Mouse (Mus musculus): ENCODE results near the gene Nid1. TPM values are rescaled to one million over a fixed set of nuclear protein-coding genes. Genes with fewer than 3 reads are reported as not detected.
"Not testable (repeated sequence)": the region's sequence is repeated elsewhere in the genome, so short reads cannot be mapped to it uniquely, and the experiment has no call there.

Nid1 gene
- 66.5 and 69.6 TPM in 2 replicates for polyA plus RNA-seq (2015; fragmentation: Nextera tagmentation; extraction: Ambion mirVana)

GRCm38 (mm10) chr13:13437460-13438015 is at the start of gene Nid1:
Nid1 (plus strand) TSS chr13:13437551.
- WGBS: under 1% methylated on average over 31 of the region's 39 CpGs
- peak within 1 kb of the TSS; percentile 50 for H3K4me2 ChIP-seq (replicated peaks)
- peak; percentile 79 for ATAC-seq
- H3K4me3 ChIP-seq (replicated peaks): peak within 1 kb of the TSS; percentile 31
- H3K36me3 ChIP-seq; H3K27me3 ChIP-seq (replicated peaks); H3K9ac ChIP-seq; H3K27ac ChIP-seq; H3K4me1 ChIP-seq (replicated peaks); H3K9me3 ChIP-seq: not testable (repeated sequence)

- H3K4me3 ChIP-seq (replicated peaks): peak within 1 kb of the TSS; percentile 37
- not testable (repeated sequence) for H3K9me3 ChIP-seq; H3K27ac ChIP-seq; H3K9ac ChIP-seq; H3K4me1 ChIP-seq (replicated peaks); H3K36me3 ChIP-seq; H3K27me3 ChIP-seq (replicated peaks)
- H3K4me2 ChIP-seq (replicated peaks): peak within 1 kb of the TSS; percentile 62
- under 1% methylated on average over 57 of the region's 78 CpGs for WGBS
- peak; percentile 96 for ATAC-seq
Measured at GRCm38 (mm10) chr13:13393228-13394095, 43.9 kb upstream of the Nid1 start, which contains the start of gene Gpr137b. Gpr137b (minus strand) TSS chr13:13394014.

- ATAC-seq: peak; percentile 75
- not testable (repeated sequence) for H3K9me3 ChIP-seq; H3K4me1 ChIP-seq (replicated peaks); H3K27me3 ChIP-seq (replicated peaks); H3K9ac ChIP-seq; H3K36me3 ChIP-seq; H3K27ac ChIP-seq
- Histone ChIP-seq H3K4me3 (replicated peaks) (peak overlapping the region; percentile 37), H3K4me2 (replicated peaks) (peak overlapping the region; percentile 62)
- under 1% methylated on average over 15 of the region's 15 CpGs for WGBS
Measured at GRCm38 (mm10) chr13:13394096-13394395, 43.3 kb upstream of the Nid1 start.

- not testable (repeated sequence) for H3K9ac ChIP-seq; ATAC-seq; H3K36me3 ChIP-seq; H3K4me2 ChIP-seq (replicated peaks); H3K27me3 ChIP-seq (replicated peaks); H3K4me3 ChIP-seq (replicated peaks); H3K27ac ChIP-seq; H3K9me3 ChIP-seq; H3K4me1 ChIP-seq (replicated peaks)
- WGBS: 71% methylated on average over 3 of the region's 3 CpGs
Measured at GRCm38 (mm10) chr13:13400851-13401250, 36.5 kb upstream of the Nid1 start.

- not testable (repeated sequence) for H3K4me3 ChIP-seq (replicated peaks); H3K27me3 ChIP-seq (replicated peaks); H3K36me3 ChIP-seq; H3K9ac ChIP-seq; H3K27ac ChIP-seq; H3K4me1 ChIP-seq (replicated peaks); H3K4me2 ChIP-seq (replicated peaks); ATAC-seq; H3K9me3 ChIP-seq
- WGBS: 78% methylated on average over 5 of the region's 5 CpGs
Measured at GRCm38 (mm10) chr13:13402818-13403217, 34.5 kb upstream of the Nid1 start.

GRCm38 (mm10) chr13:13403366-13403765 is 34.0 kb upstream of the Nid1 start:
- H3K4me1 ChIP-seq (replicated peaks); H3K27ac ChIP-seq; H3K4me3 ChIP-seq (replicated peaks); H3K9ac ChIP-seq; H3K36me3 ChIP-seq; H3K9me3 ChIP-seq; H3K27me3 ChIP-seq (replicated peaks); H3K4me2 ChIP-seq (replicated peaks); ATAC-seq: not testable (repeated sequence)
- 81% methylated on average over 3 of the region's 3 CpGs for WGBS

GRCm38 (mm10) chr13:13403839-13404238 is 33.5 kb upstream of the Nid1 start:
- not testable (repeated sequence) for H3K27ac ChIP-seq; H3K4me3 ChIP-seq (replicated peaks); H3K9me3 ChIP-seq; H3K4me1 ChIP-seq (replicated peaks); H3K27me3 ChIP-seq (replicated peaks); H3K4me2 ChIP-seq (replicated peaks); H3K36me3 ChIP-seq; H3K9ac ChIP-seq; ATAC-seq
- WGBS: 83% methylated on average over 6 of the region's 6 CpGs

- not testable (repeated sequence) for ATAC-seq; H3K27me3 ChIP-seq (replicated peaks); H3K4me1 ChIP-seq (replicated peaks); H3K9ac ChIP-seq; H3K9me3 ChIP-seq; H3K27ac ChIP-seq; H3K4me2 ChIP-seq (replicated peaks); H3K36me3 ChIP-seq; H3K4me3 ChIP-seq (replicated peaks)
- whole genome bisulfite sequencing: 69% methylated on average over 6 of the region's 6 CpGs
Measured at GRCm38 (mm10) chr13:13404517-13405155, 32.7 kb upstream of the Nid1 start.

- not testable (repeated sequence) for H3K9me3 ChIP-seq; H3K4me1 ChIP-seq (replicated peaks); H3K27me3 ChIP-seq (replicated peaks); H3K9ac ChIP-seq; H3K4me2 ChIP-seq (replicated peaks); H3K27ac ChIP-seq; H3K36me3 ChIP-seq; ATAC-seq; H3K4me3 ChIP-seq (replicated peaks)
- no CpG with 5 or more reads among the region's 6 CpGs for WGBS
Measured at GRCm38 (mm10) chr13:13405511-13405910, 31.8 kb upstream of the Nid1 start.

- Histone ChIP-seq H3K27ac (no peak overlapping the region), H3K9ac (no peak overlapping the region), H3K36me3 (no peaks in the 10 kb centered on the region), H3K4me2 (replicated peaks) (no peak overlapping the region), H3K9me3 (no peaks in the 10 kb centered on the region), H3K4me3 (replicated peaks) (no peak overlapping the region), H3K27me3 (replicated peaks) (no peaks in the 10 kb centered on the region), H3K4me1 (replicated peaks) (no peaks in the 10 kb centered on the region)
- 59% methylated on average over 3 of the region's 3 CpGs for WGBS
- ATAC-seq: no peak
Measured at GRCm38 (mm10) chr13:13414206-13414605, 23.1 kb upstream of the Nid1 start.

- H3K4me1 ChIP-seq (replicated peaks); H3K4me3 ChIP-seq (replicated peaks); H3K9ac ChIP-seq; H3K27me3 ChIP-seq (replicated peaks); H3K27ac ChIP-seq; H3K36me3 ChIP-seq; H3K9me3 ChIP-seq: not testable (repeated sequence)
- peak overlapping the region; percentile 37 for H3K4me2 ChIP-seq (replicated peaks)
- WGBS: 33% methylated on average over 23 of the region's 23 CpGs
- peak; percentile 72 for ATAC-seq
Measured at GRCm38 (mm10) chr13:13415120-13416006, 22.0 kb upstream of the Nid1 start.

- H3K36me3 ChIP-seq; H3K27ac ChIP-seq; H3K4me2 ChIP-seq (replicated peaks); H3K4me3 ChIP-seq (replicated peaks); H3K27me3 ChIP-seq (replicated peaks); H3K9me3 ChIP-seq; H3K4me1 ChIP-seq (replicated peaks); H3K9ac ChIP-seq: not testable (repeated sequence)
- ATAC-seq: peak; percentile 31; the same call in 1 of the 2 replicates
- 66% methylated on average over 4 of the region's 4 CpGs for WGBS
Measured at GRCm38 (mm10) chr13:13416007-13416337, 21.4 kb upstream of the Nid1 start.
